Mouse (Mus musculus): ENCODE measurements around the gene Ago4. TPM values are rescaled to one million over a fixed set of nuclear protein-coding genes. Genes with fewer than 3 reads are reported as not detected.

Ago4 gene
- total and polyA plus RNA-seq, 3 experiments: 0.42 to 1.8 TPM; not detected in 1

GRCm38 (mm10) chr4:126483874-126484273 is 49.4 kb downstream of the Ago4 start:
- Histone ChIP-seq H3K27me3 (ENCODE audit: control insufficient read depth in 1 of 2, insufficient read depth in 2 of 2, low read length in 2 of 2) (no peaks in the 10 kb centered on the region), H3K79me2 (ENCODE audit: control insufficient read depth, insufficient read depth, low read length, poor library complexity) (no peaks in the 10 kb centered on the region), H3K9me3 (replicated peaks; ENCODE audit: insufficient read depth, low read length) (no peaks in the 10 kb centered on the region), H3K4me3 (ENCODE audit: control insufficient read depth in 1 of 2, insufficient read depth in 1 of 2, low read depth in 2 of 2, low read length in 2 of 2) (no peak overlapping the region), H3K9ac (ENCODE audit: control insufficient read depth, low read depth, low read length, poor library complexity, severe bottlenecking) (no peak overlapping the region), H3K27ac (ENCODE audit: control insufficient read depth, low read depth, low read length) (no peak overlapping the region), H3K4me1 (ENCODE audit: control insufficient read depth in 1 of 2, insufficient read depth in 2 of 2, low read length in 2 of 2) (peaks cover 0 to 6% of the 10 kb centered on the region in 2 experiments; a peak in 2 of 4 replicates), H3K36me3 (ENCODE audit: control insufficient read depth in 1 of 2, insufficient read depth in 2 of 2, low read length in 2 of 2) (no peaks in the 10 kb centered on the region)
- DNase-seq (ENCODE audit: low read depth, low spot score): no peak
- TF ChIP-seq MAX (IDR thresholded peaks at IDR 0.05; ENCODE audit: low read length) (no peak), POLR2AphosphoS2 (IDR thresholded peaks at IDR 0.05; ENCODE audit: low read length) (no peak), KAT2A (conservative IDR thresholded peaks at IDR 0.05; ENCODE audit: low read depth, low read length) (no peak), ELF1 (IDR thresholded peaks at IDR 0.05; ENCODE audit: low read depth, low read length) (no peak), NELFE (IDR thresholded peaks at IDR 0.05; ENCODE audit: low read depth, low read length) (no peak), GATA1 (IDR thresholded peaks at IDR 0.05; ENCODE audit: low read depth, low read length) (no peak), E2F4 (IDR thresholded peaks at IDR 0.05; ENCODE audit: borderline replicate concordance, low read depth, low read length) (no peak), MYC (IDR thresholded peaks at IDR 0.05; ENCODE audit: low read depth, low read length) (no peak), MEF2A (IDR thresholded peaks at IDR 0.05; ENCODE audit: extremely low read depth, insufficient replicate concordance, low read depth, low read length, poor library complexity, severe bottlenecking) (no peak), POLR2AphosphoS5 (IDR thresholded peaks at IDR 0.05; ENCODE audit: borderline replicate concordance, low read depth, low read length) (no peak), MAFK (IDR thresholded peaks at IDR 0.05; ENCODE audit: borderline replicate concordance, low read depth, low read length) (no peak), ETS1 (IDR thresholded peaks at IDR 0.05; ENCODE audit: low read depth, low read length) (no peak)

GRCm38 (mm10) chr4:126482951-126483350 is 50.3 kb downstream of the Ago4 start:
- 0 out of 2 replicates have a peak, but pooled peaks have one; percentile 32 for TF ChIP-seq USF1 (IDR thresholded peaks at IDR 0.05; ENCODE audit: low read depth, low read length)
- TF ChIP-seq ZNF384 (IDR thresholded peaks at IDR 0.05; ENCODE audit: low read depth, low read length): no peak
- H3K4me1 ChIP-seq (ENCODE audit: control insufficient read depth in 1 of 2, insufficient read depth in 2 of 2, low read length in 2 of 2): peaks cover 0 to 6% of the 10 kb centered on the region in 2 experiments; a peak in 2 of 4 replicates
- H3K79me2 ChIP-seq (ENCODE audit: control insufficient read depth, insufficient read depth, low read length, poor library complexity): no peaks in the 10 kb centered on the region
- no peaks in the 10 kb centered on the region for H3K36me3 ChIP-seq (ENCODE audit: control insufficient read depth in 1 of 2, insufficient read depth in 2 of 2, low read length in 2 of 2)
- no peaks in the 10 kb centered on the region for H3K9me3 ChIP-seq (replicated peaks; ENCODE audit: insufficient read depth, low read length)
- H3K27me3 ChIP-seq (ENCODE audit: control insufficient read depth in 1 of 2, insufficient read depth in 2 of 2, low read length in 2 of 2): no peaks in the 10 kb centered on the region
- no peak for DNase-seq (ENCODE audit: low read depth, low spot score)
- H3K4me3 ChIP-seq (ENCODE audit: control insufficient read depth in 1 of 2, insufficient read depth in 1 of 2, low read depth in 2 of 2, low read length in 2 of 2): no peak overlapping the region
- no peak overlapping the region for H3K9ac ChIP-seq (ENCODE audit: control insufficient read depth, low read depth, low read length, poor library complexity, severe bottlenecking)
- H3K27ac ChIP-seq (ENCODE audit: control insufficient read depth, low read depth, low read length): no peak overlapping the region

GRCm38 (mm10) chr4:126481461-126481860 is 51.8 kb downstream of the Ago4 start:
- no peak overlapping the region for H3K9ac ChIP-seq (ENCODE audit: control insufficient read depth, low read depth, low read length, poor library complexity, severe bottlenecking)
- H3K4me1 ChIP-seq (ENCODE audit: control insufficient read depth in 1 of 2, insufficient read depth in 2 of 2, low read length in 2 of 2): peaks cover 0 to 6% of the 10 kb centered on the region in 2 experiments; a peak in 2 of 4 replicates
- H3K27me3 ChIP-seq (ENCODE audit: control insufficient read depth in 1 of 2, insufficient read depth in 2 of 2, low read length in 2 of 2): no peaks in the 10 kb centered on the region
- no peak overlapping the region for H3K27ac ChIP-seq (ENCODE audit: control insufficient read depth, low read depth, low read length)
- H3K79me2 ChIP-seq (ENCODE audit: control insufficient read depth, insufficient read depth, low read length, poor library complexity): no peaks in the 10 kb centered on the region
- H3K36me3 ChIP-seq (ENCODE audit: control insufficient read depth in 1 of 2, insufficient read depth in 2 of 2, low read length in 2 of 2): no peaks in the 10 kb centered on the region
- DNase-seq (ENCODE audit: low read depth, low spot score): no peak
- H3K9me3 ChIP-seq (replicated peaks; ENCODE audit: insufficient read depth, low read length): no peaks in the 10 kb centered on the region
- H3K4me3 ChIP-seq (ENCODE audit: control insufficient read depth in 1 of 2, insufficient read depth in 1 of 2, low read depth in 2 of 2, low read length in 2 of 2): no peak overlapping the region
- TF ChIP-seq SMC3 (IDR thresholded peaks at IDR 0.05; ENCODE audit: low read depth, low read length) (no peak), KAT2A (conservative IDR thresholded peaks at IDR 0.05; ENCODE audit: low read depth, low read length) (no peak), ZNF384 (IDR thresholded peaks at IDR 0.05; ENCODE audit: low read depth, low read length) (no peak), POLR2A (IDR thresholded peaks at IDR 0.05; ENCODE audit: control insufficient read depth in 1 of 2, insufficient read depth in 1 of 2, low read depth in 1 of 2, low read length in 2 of 2, poor library complexity in 1 of 2) (no peak), ZMIZ1 (IDR thresholded peaks at IDR 0.05; ENCODE audit: low read depth, low read length) (no peak), ZC3H11A (IDR thresholded peaks at IDR 0.05; ENCODE audit: low read depth, low read length) (no peak), RCOR1 (IDR thresholded peaks at IDR 0.05; ENCODE audit: low read depth, low read length) (no peak), ETS1 (IDR thresholded peaks at IDR 0.05; ENCODE audit: low read depth, low read length) (no peak), UBTF (IDR thresholded peaks at IDR 0.05; ENCODE audit: borderline replicate concordance, insufficient read depth, low read depth, low read length) (no peak), ELF1 (IDR thresholded peaks at IDR 0.05; ENCODE audit: low read depth, low read length) (no peak), TBP (IDR thresholded peaks at IDR 0.05; ENCODE audit: low read depth, low read length) (no peak), MYC (IDR thresholded peaks at IDR 0.05; ENCODE audit: low read depth, low read length) (no peak)
